Mouse (Mus musculus): ENCODE measurements around the gene Bcl7b. TPM values are rescaled to one million over a fixed set of nuclear protein-coding genes. Genes with fewer than 3 reads are reported as not detected.

Bcl7b gene
- polyA plus RNA-seq (2011; ENCODE audit: insufficient read length, low read depth, missing spikeins), result 31.0 and 41.7 TPM in 2 replicates

GRCm38 (mm10) chr5:135168063-135169062 is at the start of gene Bcl7b:
Gene Bcl7b, plus strand, starts transcription at chr5:135168283.
- Histone ChIP-seq H3K4me3 (ENCODE audit: insufficient read depth, low read length) (peak within 1 kb of the TSS; percentile 74), H3K27ac (ENCODE audit: insufficient read depth, low read length) (peak within 1 kb of the TSS; percentile 93), H3K4me1 (ENCODE audit: control insufficient read depth, insufficient read depth, low read length) (peaks cover 3% of the 10 kb centered on the region; the same call in 1 of the 2 replicates)
- TF ChIP-seq POLR2A (IDR thresholded peaks at IDR 0.05; ENCODE audit: low read depth, low read length) (peak; percentile 85), CTCF (IDR thresholded peaks at IDR 0.05; ENCODE audit: borderline replicate concordance, insufficient read depth, low read length) (no peak)

DNA sequence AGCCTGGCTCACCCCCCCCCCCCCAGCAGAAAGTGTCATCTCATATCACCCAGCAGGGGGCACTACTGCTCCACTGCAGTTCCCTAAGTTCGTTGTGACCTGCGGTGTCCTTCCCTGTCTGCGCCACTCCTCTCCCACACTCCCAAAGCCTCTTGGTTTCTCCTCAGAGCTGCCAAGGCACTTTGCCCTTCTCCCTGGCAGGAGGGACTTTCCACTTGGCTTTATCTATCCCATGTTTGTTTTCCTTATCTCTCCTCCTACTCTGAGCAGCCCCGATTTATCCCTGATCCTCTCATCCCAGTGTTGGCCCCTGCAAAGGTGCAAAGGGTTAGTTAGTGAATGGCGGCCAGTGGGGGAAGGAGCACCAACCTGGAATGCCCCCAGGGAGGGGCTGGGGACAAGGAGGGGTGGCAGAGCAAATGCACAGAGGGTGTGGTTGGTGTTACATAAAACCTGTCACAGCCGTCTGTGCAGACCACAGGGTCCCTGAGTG is 49.4 kb upstream of the Bcl7b start:
- peak; percentile 81; the same call in 1 of the 2 replicates for TF ChIP-seq CTCF (IDR thresholded peaks at IDR 0.05; ENCODE audit: borderline replicate concordance, insufficient read depth, low read length)
- no peak for TF ChIP-seq POLR2A (IDR thresholded peaks at IDR 0.05; ENCODE audit: low read depth, low read length)
- Histone ChIP-seq H3K27ac (ENCODE audit: insufficient read depth, low read length) (no peak overlapping the region), H3K4me1 (ENCODE audit: control insufficient read depth, insufficient read depth, low read length) (no peaks in the 10 kb centered on the region), H3K4me3 (ENCODE audit: insufficient read depth, low read length) (no peak overlapping the region)

- no peak for TF ChIP-seq POLR2A (IDR thresholded peaks at IDR 0.05; ENCODE audit: low read depth, low read length)
- TF ChIP-seq CTCF (IDR thresholded peaks at IDR 0.05; ENCODE audit: borderline replicate concordance, insufficient read depth, low read length), result no peak
- Histone ChIP-seq H3K4me1 (ENCODE audit: control insufficient read depth, insufficient read depth, low read length) (no peaks in the 10 kb centered on the region), H3K27ac (ENCODE audit: insufficient read depth, low read length) (no peak overlapping the region), H3K4me3 (ENCODE audit: insufficient read depth, low read length) (no peak overlapping the region)
Measured at GRCm38 (mm10) chr5:135120753-135121152, 47.3 kb upstream of the Bcl7b start.

GRCm38 (mm10) chr5:135126121-135126520 is 42.0 kb upstream of the Bcl7b start:
- Histone ChIP-seq H3K27ac (ENCODE audit: insufficient read depth, low read length) (no peak overlapping the region), H3K4me1 (ENCODE audit: control insufficient read depth, insufficient read depth, low read length) (no peaks in the 10 kb centered on the region), H3K4me3 (ENCODE audit: insufficient read depth, low read length) (no peak overlapping the region)
- TF ChIP-seq CTCF (IDR thresholded peaks at IDR 0.05; ENCODE audit: borderline replicate concordance, insufficient read depth, low read length) (no peak), POLR2A (IDR thresholded peaks at IDR 0.05; ENCODE audit: low read depth, low read length) (no peak)

GRCm38 (mm10) chr5:135127669-135128068 is 40.4 kb upstream of the Bcl7b start:
- TF ChIP-seq POLR2A (IDR thresholded peaks at IDR 0.05; ENCODE audit: low read depth, low read length) (no peak), CTCF (IDR thresholded peaks at IDR 0.05; ENCODE audit: borderline replicate concordance, insufficient read depth, low read length) (no peak)
- no peak overlapping the region for H3K27ac ChIP-seq (ENCODE audit: insufficient read depth, low read length)
- no peak overlapping the region for H3K4me3 ChIP-seq (ENCODE audit: insufficient read depth, low read length)
- H3K4me1 ChIP-seq (ENCODE audit: control insufficient read depth, insufficient read depth, low read length), result no peaks in the 10 kb centered on the region

DNA sequence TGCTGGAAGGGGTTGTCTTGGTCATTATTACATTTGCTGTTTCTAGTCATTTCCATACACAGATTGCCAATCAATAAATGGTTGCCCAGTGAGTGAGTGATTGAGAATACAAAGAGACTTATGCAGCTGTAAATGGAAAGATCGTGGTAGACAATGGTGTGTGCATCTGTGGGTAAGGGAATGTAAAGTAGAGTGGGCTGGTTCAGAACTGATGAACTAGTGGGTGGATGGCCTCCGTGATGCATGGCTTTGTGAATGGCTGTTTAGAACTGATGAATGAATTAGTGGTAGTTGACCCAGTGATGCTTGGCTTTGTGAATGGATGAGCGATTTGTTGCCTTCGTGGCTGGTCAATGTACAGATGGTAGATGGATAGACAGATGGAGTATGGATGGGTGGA is 38.3 kb upstream of the Bcl7b start:
- H3K4me1 ChIP-seq (ENCODE audit: control insufficient read depth, insufficient read depth, low read length), result no peaks in the 10 kb centered on the region
- TF ChIP-seq CTCF (IDR thresholded peaks at IDR 0.05; ENCODE audit: borderline replicate concordance, insufficient read depth, low read length) (no peak), POLR2A (IDR thresholded peaks at IDR 0.05; ENCODE audit: low read depth, low read length) (no peak)
- H3K27ac ChIP-seq (ENCODE audit: insufficient read depth, low read length), result no peak overlapping the region
- H3K4me3 ChIP-seq (ENCODE audit: insufficient read depth, low read length), result no peak overlapping the region

DNA sequence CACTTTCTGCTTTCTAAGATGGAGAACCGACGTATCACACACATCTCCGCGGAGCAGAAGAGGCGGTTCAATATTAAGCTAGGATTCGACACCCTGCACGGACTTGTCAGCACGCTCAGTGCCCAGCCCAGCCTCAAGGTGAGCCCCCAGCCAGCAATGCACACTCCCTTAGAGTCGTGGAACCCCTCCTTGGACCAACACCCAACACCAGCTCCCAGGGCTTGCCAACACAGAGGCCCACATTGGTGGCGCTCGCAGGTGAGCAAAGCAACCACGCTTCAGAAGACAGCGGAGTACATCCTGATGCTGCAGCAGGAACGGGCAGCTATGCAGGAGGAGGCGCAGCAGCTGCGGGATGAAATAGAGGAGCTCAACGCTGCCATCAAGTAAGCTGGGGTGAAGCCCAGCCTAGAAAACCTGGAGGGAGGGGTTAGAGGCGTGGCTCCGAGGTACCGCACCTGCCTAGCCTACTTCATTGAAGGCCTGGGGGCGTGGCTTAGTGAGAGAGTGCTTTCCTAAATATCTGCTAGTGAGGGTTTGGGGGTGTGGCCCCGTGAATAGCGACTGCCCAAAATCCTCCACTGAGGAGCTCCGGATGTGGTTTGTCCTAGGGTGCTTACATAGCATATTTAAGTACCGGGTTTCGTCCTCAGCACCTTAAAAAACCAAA is 34.2 kb upstream of the Bcl7b start:
- Histone ChIP-seq H3K4me1 (ENCODE audit: control insufficient read depth, insufficient read depth, low read length) (no peaks in the 10 kb centered on the region), H3K4me3 (ENCODE audit: insufficient read depth, low read length) (peak overlapping the region; percentile 21; the same call in 1 of the 2 replicates), H3K27ac (ENCODE audit: insufficient read depth, low read length) (no peak overlapping the region)
- TF ChIP-seq POLR2A (IDR thresholded peaks at IDR 0.05; ENCODE audit: low read depth, low read length) (no peak), CTCF (IDR thresholded peaks at IDR 0.05; ENCODE audit: borderline replicate concordance, insufficient read depth, low read length) (no peak)

GRCm38 (mm10) chr5:135134534-135134933 is 33.5 kb upstream of the Bcl7b start:
- TF ChIP-seq POLR2A (IDR thresholded peaks at IDR 0.05; ENCODE audit: low read depth, low read length), result no peak
- TF ChIP-seq CTCF (IDR thresholded peaks at IDR 0.05; ENCODE audit: borderline replicate concordance, insufficient read depth, low read length), result peak; percentile 67; the same call in 1 of the 2 replicates
- peak overlapping the region; percentile 21; the same call in 1 of the 2 replicates for H3K4me3 ChIP-seq (ENCODE audit: insufficient read depth, low read length)

GRCm38 (mm10) chr5:135139881-135140280 is 28.2 kb upstream of the Bcl7b start:
- no peak overlapping the region for H3K4me3 ChIP-seq (ENCODE audit: insufficient read depth, low read length)
- TF ChIP-seq CTCF (IDR thresholded peaks at IDR 0.05; ENCODE audit: borderline replicate concordance, insufficient read depth, low read length), result no peak
- TF ChIP-seq POLR2A (IDR thresholded peaks at IDR 0.05; ENCODE audit: low read depth, low read length), result no peak

More at GRCm38 (mm10) chr5:135134534-135134933, 33.5 kb upstream of the Bcl7b start:
- no peak overlapping the region for H3K27ac ChIP-seq (ENCODE audit: insufficient read depth, low read length)
- H3K4me1 ChIP-seq (ENCODE audit: control insufficient read depth, insufficient read depth, low read length), result no peaks in the 10 kb centered on the region

More at GRCm38 (mm10) chr5:135139881-135140280, 28.2 kb upstream of the Bcl7b start:
- H3K4me1 ChIP-seq (ENCODE audit: control insufficient read depth, insufficient read depth, low read length), result no peaks in the 10 kb centered on the region
- no peak overlapping the region for H3K27ac ChIP-seq (ENCODE audit: insufficient read depth, low read length)
